Mouse (Mus musculus) CH12.LX (cell line): ENCODE results near the gene Cdca5. TPM values are rescaled to one million over a fixed set of nuclear protein-coding genes. Genes with fewer than 3 reads are reported as not detected.

Experiments
- DNase-seq: peaks from one replicate; pipeline ENCODE4 v3.0.0-alpha.2; 2013; ENCODE audit errors: extremely low read depth
- H3K27ac ChIP-seq: 2 replicates; pipeline ENCODE4 v1.5.1; 2012; ENCODE audit warnings: low read depth, mild to moderate bottlenecking, control low read depth, moderate library complexity; ENCODE audit not compliant: insufficient read depth
- H3K27me3 ChIP-seq: replicated peaks from 2 replicates; pipeline ENCODE3; 2012; ENCODE audit warnings: inconsistent platforms
- H3K36me3 ChIP-seq, 2 experiments: replicated peaks in 1 of 2; 2 replicates each; pipeline versions ENCODE3 to v1.6.1; 2012; ENCODE audit warnings: inconsistent platforms in 1 of 2, low read length in 1 of 2, mild to moderate bottlenecking in 1 of 2, mixed read lengths in 1 of 2, moderate library complexity in 1 of 2; ENCODE audit not compliant: control insufficient read depth in 1 of 2, insufficient read depth in 1 of 2
- H3K4me1 ChIP-seq, 2 experiments: 2 replicates each; pipeline ENCODE4 v1.6.1; 2012; ENCODE audit warnings: inconsistent platforms in 1 of 2, moderate library complexity in 1 of 2; ENCODE audit not compliant: insufficient read depth in 2 of 2, control insufficient read depth in 1 of 2
- H3K4me2 ChIP-seq: 2 replicates; pipeline ENCODE4 v1.6.1; 2012; ENCODE audit warnings: low read depth, mild to moderate bottlenecking, control low read depth; ENCODE audit not compliant: poor library complexity, insufficient read depth, severe bottlenecking
- H3K4me3 ChIP-seq, 3 experiments: fragments of 150-350 bp in 1 of 3; sonication (generic) in 1 of 3; replicated peaks in 1 of 3; 2 replicates each; pipeline versions ENCODE3 to v1.5.1; 2011 to 2012; ENCODE audit warnings: low read depth in 2 of 3, low read length in 2 of 3, mild to moderate bottlenecking in 2 of 3, moderate library complexity in 2 of 3, control low read depth in 1 of 3, improper control_type of control experiment in 1 of 3, inconsistent platforms in 1 of 3, mixed read lengths in 1 of 3; ENCODE audit not compliant: poor library complexity in 1 of 3
- H3K79me2 ChIP-seq: replicated peaks from 2 replicates; pipeline ENCODE4 v1.6.1; 2012; ENCODE audit warnings: mild to moderate bottlenecking, moderate library complexity; ENCODE audit not compliant: control insufficient read depth, poor library complexity, insufficient read depth, severe bottlenecking; ENCODE audit errors: extremely low read depth
- H3K9ac ChIP-seq: 2 replicates; pipeline ENCODE4 v1.6.1; 2012; ENCODE audit warnings: low read depth, mild to moderate bottlenecking, control low read depth, moderate library complexity; ENCODE audit not compliant: insufficient read depth
- H3K9me3 ChIP-seq: replicated peaks from 2 replicates; pipeline ENCODE3; 2012; ENCODE audit warnings: low read length, inconsistent platforms, mixed read lengths
- BHLHE40 ChIP-seq: IDR thresholded peaks from 2 replicates; pipeline ENCODE4 v1.6.1; 2011; ENCODE audit warnings: mild to moderate bottlenecking, low read depth, low read length, improper control_type of control experiment
- CHD1 ChIP-seq: IDR thresholded peaks from 2 replicates; pipeline ENCODE4 v1.6.1; 2012; ENCODE audit warnings: low read depth, low read length, improper control_type of control experiment, inconsistent platforms
- CHD2 ChIP-seq: IDR thresholded peaks from 2 replicates; pipeline ENCODE4 v1.6.1; 2011; ENCODE audit warnings: low read length, improper control_type of control experiment
- CTCF ChIP-seq, 2 experiments: IDR thresholded peaks in 1 of 2; conservative IDR thresholded peaks in 1 of 2; 2 replicates each; pipeline ENCODE4 v1.5.1; 2011 to 2012; ENCODE audit warnings: low read depth in 2 of 2, low read length in 2 of 2, improper control_type of control experiment in 1 of 2, inconsistent platforms in 1 of 2, mild to moderate bottlenecking in 1 of 2, moderate library complexity in 1 of 2
- ELF1 ChIP-seq: IDR thresholded peaks from 2 replicates; pipeline ENCODE4 v1.6.1; 2014; ENCODE audit warnings: low read depth, mild to moderate bottlenecking, inconsistent platforms, low read length, improper control_type of control experiment
- EP300 ChIP-seq: IDR thresholded peaks from 2 replicates; pipeline ENCODE4 v1.6.1; 2011; ENCODE audit warnings: low read length, improper control_type of control experiment
- ETS1 ChIP-seq: conservative IDR thresholded peaks from 2 replicates; pipeline ENCODE4 v1.6.1; 2012; ENCODE audit warnings: low read depth, mild to moderate bottlenecking, inconsistent platforms, low read length, improper control_type of control experiment, moderate library complexity
- HCFC1 ChIP-seq: IDR thresholded peaks from 2 replicates; pipeline ENCODE4 v1.6.1; 2012; ENCODE audit warnings: low read depth, mild to moderate bottlenecking, inconsistent platforms, low read length, improper control_type of control experiment
- IRF4 ChIP-seq: IDR thresholded peaks from 2 replicates; pipeline ENCODE4 v1.6.1; 2014; ENCODE audit warnings: low read depth, mild to moderate bottlenecking, inconsistent platforms, low read length, improper control_type of control experiment
- JUN ChIP-seq: IDR thresholded peaks from 2 replicates; pipeline ENCODE4 v1.6.1; 2011; ENCODE audit warnings: low read depth, mild to moderate bottlenecking, low read length, improper control_type of control experiment, moderate library complexity; ENCODE audit not compliant: insufficient read depth
- MAFK ChIP-seq: IDR thresholded peaks from 2 replicates; pipeline ENCODE4 v1.6.1; 2011; ENCODE audit warnings: low read length, improper control_type of control experiment; ENCODE audit not compliant: insufficient replicate concordance
- MAX ChIP-seq: IDR thresholded peaks from 2 replicates; pipeline ENCODE4 v1.6.1; 2011; ENCODE audit warnings: low read length, improper control_type of control experiment
- MAZ ChIP-seq: IDR thresholded peaks from 2 replicates; pipeline ENCODE4 v1.6.1; 2012; ENCODE audit warnings: low read depth, mild to moderate bottlenecking, inconsistent platforms, low read length, improper control_type of control experiment, moderate library complexity
- MEF2A ChIP-seq: IDR thresholded peaks from 2 replicates; pipeline ENCODE4 v1.6.1; 2014; ENCODE audit warnings: low read depth, mild to moderate bottlenecking, inconsistent platforms, low read length, improper control_type of control experiment, borderline replicate concordance
- MYC ChIP-seq: IDR thresholded peaks from 2 replicates; pipeline ENCODE4 v1.6.1; 2011; ENCODE audit warnings: low read depth, mild to moderate bottlenecking, improper control_type of control experiment, low read length
- NELFE ChIP-seq: IDR thresholded peaks from 2 replicates; pipeline ENCODE4 v1.6.1; 2011; ENCODE audit warnings: low read depth, low read length, improper control_type of control experiment
- NRF1 ChIP-seq: IDR thresholded peaks from 2 replicates; pipeline ENCODE4 v1.6.1; 2014; ENCODE audit warnings: low read depth, mild to moderate bottlenecking, inconsistent platforms, low read length, improper control_type of control experiment, moderate library complexity
- PAX5 ChIP-seq: IDR thresholded peaks from 2 replicates; pipeline ENCODE4 v1.6.1; 2012; ENCODE audit warnings: low read length, inconsistent platforms, mixed read lengths
- POLR2A ChIP-seq: IDR thresholded peaks from 2 replicates; pipeline ENCODE4 v1.6.1; 2011; ENCODE audit warnings: low read depth, mild to moderate bottlenecking, improper control_type of control experiment, low read length
- POLR2AphosphoS2 ChIP-seq: IDR thresholded peaks from 2 replicates; pipeline ENCODE4 v1.6.1; 2011; ENCODE audit warnings: low read depth, low read length, improper control_type of control experiment
- RAD21 ChIP-seq: IDR thresholded peaks from 2 replicates; pipeline ENCODE4 v1.6.1; 2011; ENCODE audit warnings: low read depth, mild to moderate bottlenecking, low read length, improper control_type of control experiment, moderate library complexity
- SIN3A ChIP-seq: IDR thresholded peaks from 2 replicates; pipeline ENCODE4 v1.6.1; 2012; ENCODE audit warnings: low read length, improper control_type of control experiment, inconsistent platforms
- SMC3 ChIP-seq: IDR thresholded peaks from 2 replicates; pipeline ENCODE4 v1.6.1; 2011; ENCODE audit warnings: low read depth, low read length, improper control_type of control experiment
- TBP ChIP-seq: conservative IDR thresholded peaks from 2 replicates; pipeline ENCODE4 v1.6.1; 2011; ENCODE audit warnings: low read depth, low read length, improper control_type of control experiment
- TCF12 ChIP-seq: IDR thresholded peaks from 2 replicates; pipeline ENCODE4 v1.6.1; 2014; ENCODE audit warnings: low read depth, mild to moderate bottlenecking, inconsistent platforms, low read length, improper control_type of control experiment
- USF2 ChIP-seq: conservative IDR thresholded peaks from 2 replicates; pipeline ENCODE4 v1.6.1; 2011; ENCODE audit warnings: low read depth, low read length, improper control_type of control experiment
- ZC3H11A ChIP-seq: IDR thresholded peaks from 2 replicates; pipeline ENCODE4 v1.6.1; 2012; ENCODE audit warnings: low read depth, mild to moderate bottlenecking, inconsistent platforms, low read length, improper control_type of control experiment
- ZKSCAN1 ChIP-seq: IDR thresholded peaks from 2 replicates; pipeline ENCODE4 v1.6.1; 2012; ENCODE audit warnings: low read depth, inconsistent platforms, low read length, improper control_type of control experiment, borderline replicate concordance
- ZMIZ1 ChIP-seq: IDR thresholded peaks from 2 replicates; pipeline ENCODE4 v1.6.1; 2012; ENCODE audit warnings: low read depth, mild to moderate bottlenecking, inconsistent platforms, low read length, improper control_type of control experiment
- ZNF384 ChIP-seq: IDR thresholded peaks from 2 replicates; pipeline ENCODE4 v1.6.1; 2012; ENCODE audit warnings: low read depth, low read length, improper control_type of control experiment, inconsistent platforms
- dilution Hi-C: fragments of 300-500 bp; cut with MboI; formaldehyde crosslinking; loops from 2 replicates; pipeline ENCODE4 v1.14.3; 2020; ENCODE audit warnings: low sequenced_read_pairs; ENCODE audit not compliant: extremely low pct_unique_long_range_greater_than_20kb, extremely low pct_ligation_motif_present
- in situ Hi-C: fragments of 300-500 bp; cut with MboI; formaldehyde crosslinking; loops from 3 replicates; pipeline ENCODE4 v1.14.3; 2019; ENCODE audit warnings: low sequenced_read_pairs, low pct_ligation_motif_present, low pct_unique_long_range_greater_than_20kb, mixed read lengths
- polyA plus RNA-seq: library from polyadenylated mRNA; unstranded; fragments of >175 nt; gene quantifications from 2 replicates; pipeline ENCODE4 v1.2.1, GENCODE M21; 2012; ENCODE audit warnings: low read depth; ENCODE audit not compliant: insufficient read length
- total RNA-seq, 2 experiments: library from RNA; depleted of rRNA; stranded (reverse); fragments of 300-350 nt in 1 of 2; fragments of >200 nt in 1 of 2; gene quantifications; 2 replicates each; pipeline ENCODE4 v1.2.3; 2012 to 2014

Gene Cdca5
- total and polyA plus RNA-seq, 3 experiments, result 51.5 to 80.6 (median 62.7) TPM

- peak overlapping the region; percentile 93 for H3K4me2 ChIP-seq
- dilution Hi-C loops (no loop called here), in situ Hi-C loops (no loop called here)
- H3K27ac ChIP-seq, result peak overlapping the region; percentile 99
- DNase-seq, result peak; percentile 83
- peak overlapping the region; percentile 97 for H3K9ac ChIP-seq
- H3K27me3 ChIP-seq, result no peaks in the 10 kb centered on the region
- H3K36me3 ChIP-seq, result peaks cover 55 to 59% of the 10 kb centered on the region in 2 experiments
- H3K9me3 ChIP-seq, result no peaks in the 10 kb centered on the region
- peaks cover 56% of the 10 kb centered on the region for H3K79me2 ChIP-seq
- H3K4me1 ChIP-seq, result peaks cover 37 to 66% of the 10 kb centered on the region in 2 experiments
- TF ChIP-seq POLR2AphosphoS2, result peak; percentile 31; the same call in 1 of the 2 replicates
- TF ChIP-seq CHD1, result no peak
- TF ChIP-seq POLR2A, result peak; percentile 66
- TF ChIP-seq HCFC1, result no peak; the same call in 1 of the 2 replicates
- peak; percentile 59; the same call in 1 of the 2 replicates for TF ChIP-seq MAZ
- TF ChIP-seq SMC3, result no peak
- TF ChIP-seq USF2, result no peak
- 0 out of 2 replicates have a peak, but pooled peaks have one; percentile 13 for TF ChIP-seq IRF4
- TF ChIP-seq CTCF (conservative IDR thresholded peaks at IDR 0.05 in 1 of 2, IDR thresholded peaks at IDR 0.05 in 1 of 2; ENCODE audit: low read depth in 2 of 2, low read length in 2 of 2), result no peak
- TF ChIP-seq NELFE, result no peak
- peak; percentile 92 for TF ChIP-seq MEF2A
- no peak for TF ChIP-seq ZC3H11A
- TF ChIP-seq CHD2, result peak; percentile 33; the same call in 1 of the 2 replicates
- 0 out of 2 replicates have a peak, but pooled peaks have one; percentile 60 for TF ChIP-seq MYC
- peak; percentile 90 for TF ChIP-seq TCF12
- TF ChIP-seq NRF1, result peak; percentile 33; the same call in 1 of the 2 replicates
- no peak for TF ChIP-seq RAD21
- no peak for TF ChIP-seq MAFK
- no peak; the same call in none of the 2 replicates for TF ChIP-seq ZMIZ1
- TF ChIP-seq ETS1, result peak; percentile 41
- peak; percentile 81 for TF ChIP-seq TBP
- TF ChIP-seq JUN, result no peak
- TF ChIP-seq MAX, result no peak
- peak; percentile 80 for TF ChIP-seq EP300
- TF ChIP-seq ZNF384, result no peak
- TF ChIP-seq BHLHE40, result 0 out of 2 replicates have a peak, but pooled peaks have one; percentile 6
- no peak for TF ChIP-seq PAX5
- TF ChIP-seq ELF1, result peak; percentile 40; the same call in 1 of the 2 replicates
- no peak for TF ChIP-seq ZKSCAN1
- TF ChIP-seq SIN3A, result peak; percentile 75
- H3K4me3 ChIP-seq, result peak overlapping the region; percentile 82 to 99 (median 98)
Measured at GRCm38 (mm10) chr19:6048681-6049410, 35.9 kb upstream of the Cdca5 start.
